Mouse (Mus musculus): Measurements from ENCODE around the gene Sst. TPM values are rescaled to one million over a fixed set of nuclear protein-coding genes. Genes with fewer than 3 reads are reported as not detected.

Gene Sst
- polyA plus RNA-seq, 1 experiment from 2014 or later = 0.33 TPM

DNA sequence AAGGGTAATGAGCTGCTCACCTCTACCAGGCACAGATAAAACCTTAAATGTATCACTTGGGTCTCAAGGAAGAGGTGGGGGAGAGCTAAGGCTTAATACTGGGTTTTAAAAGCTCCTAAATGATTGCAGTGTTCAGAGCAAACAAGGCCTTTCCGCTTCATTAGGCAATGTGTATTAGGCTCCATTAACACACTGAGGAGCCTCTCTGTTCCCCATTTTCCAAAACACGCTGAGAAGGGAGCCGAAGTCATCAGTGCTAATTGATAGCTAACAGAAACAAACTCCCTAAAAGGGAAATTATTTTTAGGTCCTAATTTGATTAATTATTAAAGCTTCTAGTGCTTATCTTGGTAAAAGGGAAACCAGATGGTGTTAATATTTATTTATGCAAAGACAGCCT lies 48.1 kb downstream of the Sst start:
- H3K4me1 ChIP-seq (replicated peaks; ENCODE audit: control insufficient read depth, insufficient read depth, low read length) = no peaks in the 10 kb centered on the region
- DNase-seq (ENCODE audit: low spot score) = no peak
- 68% methylated on average over 3 of the region's 3 CpGs for WGBS

More for the DNA sequence above, 48.1 kb downstream of the Sst start:
- Histone ChIP-seq H3K27ac (ENCODE audit: low read depth, low read length) (no peak overlapping the region), H3K9me3 (ENCODE audit: control insufficient read depth, low read length) (no peaks in the 10 kb centered on the region), H3K27me3 (replicated peaks; ENCODE audit: control insufficient read depth, insufficient read depth, low read length) (no peaks in the 10 kb centered on the region), H3K36me3 (ENCODE audit: control insufficient read depth, insufficient read depth, low read length) (no peaks in the 10 kb centered on the region), H3K9ac (ENCODE audit: low read depth, low read length) (no peak overlapping the region), H3K4me3 (ENCODE audit: low read depth, low read length) (no peak overlapping the region), H3K4me2 (no peak overlapping the region)
- no peak for ATAC-seq (replicated peaks; ENCODE audit: low FRiP score)

Other genes with a start within 250 kb of the Sst start
- gene Rtp2, start 41.4 kb upstream of the Sst start, polyA plus RNA-seq (2014; fragmentation: Nextera tagmentation; extraction: Ambion mirVana) = not detected in 2 replicates
- not detected in 2 replicates for gene Gm37419, start 97.5 kb upstream of the Sst start, polyA plus RNA-seq (2014; fragmentation: Nextera tagmentation; extraction: Ambion mirVana)
- 0.38 and 0.42 TPM in 2 replicates for gene Bcl6, start 97.9 kb upstream of the Sst start, polyA plus RNA-seq (2014; fragmentation: Nextera tagmentation; extraction: Ambion mirVana)

Data from liver, embryonic 11.5 days (tissue).